Mouse (Mus musculus) midbrain, embryonic 14.5 days (tissue): ENCODE data around the gene 2410137M14Rik. TPM values are rescaled to one million over a fixed set of nuclear protein-coding genes. Genes with fewer than 3 reads are reported as not detected.

Experiments used
- ATAC-seq: fragments of 200-750 bp; cut with Nextera tagmentation; 2 replicates; pipeline ENCODE4 v1.8.0; 2017; ENCODE audit warnings: moderate number of reproducible peaks, moderate library complexity; ENCODE audit not compliant: low FRiP score, low TSS enrichment
- DNase-seq: peaks from one replicate; pipeline ENCODE4 v3.0.0-alpha.2; 2015
- H3K27ac ChIP-seq: fragments of 300-500 bp; sonication (generic); replicated peaks from 2 replicates; pipeline ENCODE4 v1.5.1; 2014; ENCODE audit warnings: mild to moderate bottlenecking, low read depth, low read length, moderate library complexity
- H3K27me3 ChIP-seq: fragments of 300-500 bp; sonication (generic); 2 replicates; pipeline ENCODE4 v1.6.1; 2014; ENCODE audit warnings: low read length, control low read depth, mixed read lengths; ENCODE audit not compliant: control insufficient read depth, insufficient read depth
- H3K36me3 ChIP-seq: fragments of 300-500 bp; sonication (generic); 2 replicates; pipeline ENCODE4 v1.6.1; 2014; ENCODE audit warnings: low read length, control low read depth; ENCODE audit not compliant: control insufficient read depth, insufficient read depth
- H3K4me1 ChIP-seq: fragments of 300-500 bp; sonication (generic); 2 replicates; pipeline ENCODE4 v1.6.1; 2014; ENCODE audit warnings: mild to moderate bottlenecking, antibody characterized with exemption, low read length, control low read depth; ENCODE audit not compliant: control insufficient read depth, insufficient read depth
- H3K4me2 ChIP-seq: fragments of 300-500 bp; sonication (generic); 2 replicates; pipeline ENCODE4 v1.6.1; 2014; ENCODE audit warnings: mild to moderate bottlenecking, low read length, moderate library complexity
- H3K4me3 ChIP-seq: fragments of 300-500 bp; sonication (generic); replicated peaks from 2 replicates; pipeline ENCODE4 v1.5.1; 2014; ENCODE audit warnings: low read depth, low read length
- H3K9ac ChIP-seq: fragments of 300-500 bp; sonication (generic); replicated peaks from 2 replicates; pipeline ENCODE4 v1.6.1; 2014; ENCODE audit warnings: mild to moderate bottlenecking, low read length, moderate library complexity
- H3K9me3 ChIP-seq: fragments of 300-500 bp; sonication (generic); 2 replicates; pipeline ENCODE4 v1.6.1; 2016; ENCODE audit warnings: low read length, control low read depth, mixed read lengths; ENCODE audit not compliant: control insufficient read depth
- WGBS: fragments of 180-500 bp; shearing (Covaris S2); extraction: QIAGEN DNeasy Blood & Tissue Kit; methylation state at CpG from one replicate; pipeline ENCODE4 v1.1.7; 2014; 5-methylcytosine and 5-hydroxymethylcytosine counted together
- polyA plus RNA-seq: library from polyadenylated mRNA; unstranded; fragments of >200 nt; fragmentation: Nextera tagmentation; extraction: Ambion mirVana; gene quantifications from 2 replicates; pipeline ENCODE4 v1.2.1, GENCODE M21; 2014

2410137M14Rik gene
- polyA plus RNA-seq, 1 experiment from 2014 or later: 0.32 TPM

- ATAC-seq: no peak
Observed at GRCm38 (mm10) chr17:37018328-37018727, 37.3 kb upstream of the 2410137M14Rik start.

GRCm38 (mm10) chr17:37016333-37016732, 35.3 kb upstream of the 2410137M14Rik start:
- no peak for ATAC-seq
- Histone ChIP-seq H3K4me3 (no peak overlapping the region), H3K27me3 (no peaks in the 10 kb centered on the region)

More at GRCm38 (mm10) chr17:37018328-37018727, 37.3 kb upstream of the 2410137M14Rik start:
- Histone ChIP-seq H3K9me3 (no peaks in the 10 kb centered on the region), H3K4me3 (no peak overlapping the region), H3K27ac (no peak overlapping the region), H3K36me3 (no peaks in the 10 kb centered on the region), H3K27me3 (no peaks in the 10 kb centered on the region), H3K4me2 (no peak overlapping the region), H3K4me1 (no peaks in the 10 kb centered on the region), H3K9ac (no peak overlapping the region)
- no peak for DNase-seq
- 88% methylated on average over 3 of the region's 3 CpGs for WGBS

GRCm38 (mm10) chr17:37012141-37012540, 31.1 kb upstream of the 2410137M14Rik start:
- H3K9ac ChIP-seq: no peak overlapping the region
- 77% methylated on average over 5 of the region's 5 CpGs for WGBS
- H3K4me3 ChIP-seq: no peak overlapping the region
- no peak for ATAC-seq
- H3K4me2 ChIP-seq: no peak overlapping the region
- 0 out of 2 replicates have a peak, but pooled peaks cover 2% of the 10 kb centered on the region for H3K4me1 ChIP-seq
- H3K36me3 ChIP-seq: peaks cover 52% of the 10 kb centered on the region
- no peaks in the 10 kb centered on the region for H3K27me3 ChIP-seq
- no peak overlapping the region for H3K27ac ChIP-seq
- DNase-seq: no peak
- no peaks in the 10 kb centered on the region for H3K9me3 ChIP-seq

More at GRCm38 (mm10) chr17:37016333-37016732, 35.3 kb upstream of the 2410137M14Rik start:
- Histone ChIP-seq H3K4me1 (no peaks in the 10 kb centered on the region), H3K4me2 (no peak overlapping the region), H3K27ac (no peak overlapping the region), H3K9ac (no peak overlapping the region), H3K36me3 (peaks cover 10% of the 10 kb centered on the region), H3K9me3 (no peaks in the 10 kb centered on the region)
- no peak for DNase-seq

- Histone ChIP-seq H3K9me3 (no peaks in the 10 kb centered on the region), H3K9ac (no peak overlapping the region), H3K4me2 (no peak overlapping the region), H3K27ac (no peak overlapping the region), H3K27me3 (no peaks in the 10 kb centered on the region), H3K36me3 (peaks cover 57% of the 10 kb centered on the region), H3K4me1 (0 out of 2 replicates have a peak, but pooled peaks cover 2% of the 10 kb centered on the region), H3K4me3 (no peak overlapping the region)
- no peak for ATAC-seq
- DNase-seq: no peak
- 83% methylated on average over 3 of the region's 3 CpGs for WGBS
Observed at GRCm38 (mm10) chr17:37011719-37012118, 30.7 kb upstream of the 2410137M14Rik start.

- ATAC-seq: no peak
- Histone ChIP-seq H3K27ac (no peak overlapping the region), H3K36me3 (peaks cover 74% of the 10 kb centered on the region)
Observed at GRCm38 (mm10) chr17:37009460-37010042, 28.5 kb upstream of the 2410137M14Rik start.

GRCm38 (mm10) chr17:37008161-37008560, 27.1 kb upstream of the 2410137M14Rik start:
- WGBS: 96% methylated on average over 6 of the region's 6 CpGs
- H3K36me3 ChIP-seq: peaks cover 75% of the 10 kb centered on the region
- no peak for DNase-seq

More at GRCm38 (mm10) chr17:37009460-37010042, 28.5 kb upstream of the 2410137M14Rik start:
- Histone ChIP-seq H3K9me3 (no peaks in the 10 kb centered on the region), H3K4me3 (no peak overlapping the region), H3K4me2 (no peak overlapping the region), H3K9ac (no peak overlapping the region), H3K4me1 (peaks cover 6% of the 10 kb centered on the region; the same call in 1 of the 2 replicates), H3K27me3 (no peaks in the 10 kb centered on the region)
- 96% methylated on average over 17 of the region's 17 CpGs for WGBS
- DNase-seq: no peak

GRCm38 (mm10) chr17:37003366-37003765, 22.3 kb upstream of the 2410137M14Rik start:
- H3K4me3 ChIP-seq: peak overlapping the region; percentile 78
- H3K27me3 ChIP-seq: no peaks in the 10 kb centered on the region
- ATAC-seq: no peak
- peak overlapping the region; percentile 98 for H3K9ac ChIP-seq
- H3K36me3 ChIP-seq: peaks cover 35% of the 10 kb centered on the region
- peak; percentile 70 for DNase-seq
- H3K4me1 ChIP-seq: peaks cover 8% of the 10 kb centered on the region; the same call in 1 of the 2 replicates
- peak overlapping the region; percentile 57 for H3K4me2 ChIP-seq
- 23% methylated on average over 4 of the region's 4 CpGs for WGBS
- no peaks in the 10 kb centered on the region for H3K9me3 ChIP-seq
- peak overlapping the region; percentile 95 for H3K27ac ChIP-seq

More at GRCm38 (mm10) chr17:37008161-37008560, 27.1 kb upstream of the 2410137M14Rik start:
- no peak overlapping the region for H3K4me2 ChIP-seq
- H3K4me1 ChIP-seq: peaks cover 10% of the 10 kb centered on the region; the same call in 1 of the 2 replicates
- no peak overlapping the region for H3K9ac ChIP-seq
- no peak for ATAC-seq
- no peaks in the 10 kb centered on the region for H3K27me3 ChIP-seq
- H3K27ac ChIP-seq: no peak overlapping the region
- no peaks in the 10 kb centered on the region for H3K9me3 ChIP-seq
- no peak overlapping the region for H3K4me3 ChIP-seq

- peak overlapping the region; percentile 98 for H3K9ac ChIP-seq
- H3K9me3 ChIP-seq: no peaks in the 10 kb centered on the region
- H3K27ac ChIP-seq: peak overlapping the region; percentile 95
- no peaks in the 10 kb centered on the region for H3K27me3 ChIP-seq
- peak overlapping the region; percentile 57 for H3K4me2 ChIP-seq
- under 1% methylated on average over 49 of the region's 49 CpGs for WGBS
- peak; percentile 86 for ATAC-seq
- peaks cover 28% of the 10 kb centered on the region for H3K36me3 ChIP-seq
- peak; percentile 90 for DNase-seq
- H3K4me3 ChIP-seq: peak overlapping the region; percentile 78
- H3K4me1 ChIP-seq: peaks cover 8% of the 10 kb centered on the region; the same call in 1 of the 2 replicates
Observed at GRCm38 (mm10) chr17:37002364-37003330, 21.6 kb upstream of the 2410137M14Rik start.
